Mouse (Mus musculus) B cell, adult 62 days (primary cell): ENCODE data around the gene Fam57a. TPM values are rescaled to one million over a fixed set of nuclear protein-coding genes. Genes with fewer than 3 reads are reported as not detected.

ENCODE experiments used
- total RNA-seq: library from RNA; stranded (reverse); gene quantifications from 4 replicates; pipeline ENCODE4 v1.2.4, GENCODE M21; 2023

Gene Fam57a
- 1.9 to 5.1 TPM (median 2.5 TPM) in 4 replicates for total RNA-seq

DNA sequence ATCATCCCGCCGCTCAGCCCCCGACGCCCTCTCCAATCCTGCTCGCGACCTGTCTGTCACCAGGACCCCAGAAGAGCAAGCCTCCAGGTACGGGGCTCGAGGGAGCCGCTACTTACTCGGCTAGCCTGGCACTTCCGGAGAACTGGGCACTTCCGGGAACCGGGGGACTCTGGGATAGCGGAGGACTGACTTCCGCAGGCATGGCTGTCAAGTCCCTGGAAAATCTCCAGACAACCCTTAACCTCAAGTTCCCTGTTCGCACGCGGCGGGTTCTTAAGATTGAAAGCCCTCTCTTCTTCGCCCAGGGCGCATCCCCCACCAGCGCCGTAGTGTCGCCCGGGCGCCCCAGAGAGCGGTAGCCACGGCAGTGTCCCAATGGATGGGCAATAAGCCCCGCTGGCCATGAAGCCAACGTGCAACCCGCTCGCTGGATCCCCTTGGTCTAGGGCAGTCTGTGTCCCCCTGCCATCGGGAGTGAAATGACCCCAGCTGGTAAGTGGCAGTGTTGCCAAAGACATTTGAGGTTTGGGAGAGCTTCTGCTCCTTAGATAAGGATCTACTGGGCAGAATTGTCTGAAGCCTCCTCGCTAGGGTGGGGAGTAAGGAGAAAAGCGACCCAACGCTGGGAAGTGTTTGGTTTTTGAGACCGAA is at the start of gene Fam57a, which contains the start of gene Vps53:
TSS of gene Fam57a (plus strand) at position 177 of the 651 bp plus-strand sequence.
TSS of gene Vps53 (minus strand) at position 153 of the 651 bp plus-strand sequence.

DNA sequence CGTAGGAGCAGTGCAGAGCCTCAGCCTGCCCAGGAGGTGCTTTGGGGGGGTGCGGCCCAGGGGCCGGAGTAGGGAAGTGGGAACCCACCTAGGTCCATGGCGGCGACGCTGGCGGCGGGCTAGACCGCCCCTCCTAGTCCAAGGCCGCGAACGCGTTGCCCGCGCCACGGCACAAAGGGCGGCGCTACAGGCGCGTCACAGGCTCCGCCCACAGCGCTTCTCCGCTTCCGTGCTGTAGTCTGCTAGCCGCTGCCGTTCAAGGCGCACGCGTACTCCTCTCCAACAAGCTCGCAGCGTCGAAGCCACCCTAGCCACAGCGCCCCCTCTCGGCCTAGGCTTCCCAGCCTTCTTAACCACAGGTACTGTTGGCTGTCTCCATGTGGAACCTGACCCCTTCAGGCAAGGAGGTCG is 37.9 kb downstream of the Fam57a start, which contains the start of the genes Dbil5 and Gemin4:
TSS of gene Dbil5 (plus strand) at position 219 of the 411 bp plus-strand sequence.
TSS of gene Gemin4 (minus strand) at position 275 of the 411 bp plus-strand sequence.

DNA sequence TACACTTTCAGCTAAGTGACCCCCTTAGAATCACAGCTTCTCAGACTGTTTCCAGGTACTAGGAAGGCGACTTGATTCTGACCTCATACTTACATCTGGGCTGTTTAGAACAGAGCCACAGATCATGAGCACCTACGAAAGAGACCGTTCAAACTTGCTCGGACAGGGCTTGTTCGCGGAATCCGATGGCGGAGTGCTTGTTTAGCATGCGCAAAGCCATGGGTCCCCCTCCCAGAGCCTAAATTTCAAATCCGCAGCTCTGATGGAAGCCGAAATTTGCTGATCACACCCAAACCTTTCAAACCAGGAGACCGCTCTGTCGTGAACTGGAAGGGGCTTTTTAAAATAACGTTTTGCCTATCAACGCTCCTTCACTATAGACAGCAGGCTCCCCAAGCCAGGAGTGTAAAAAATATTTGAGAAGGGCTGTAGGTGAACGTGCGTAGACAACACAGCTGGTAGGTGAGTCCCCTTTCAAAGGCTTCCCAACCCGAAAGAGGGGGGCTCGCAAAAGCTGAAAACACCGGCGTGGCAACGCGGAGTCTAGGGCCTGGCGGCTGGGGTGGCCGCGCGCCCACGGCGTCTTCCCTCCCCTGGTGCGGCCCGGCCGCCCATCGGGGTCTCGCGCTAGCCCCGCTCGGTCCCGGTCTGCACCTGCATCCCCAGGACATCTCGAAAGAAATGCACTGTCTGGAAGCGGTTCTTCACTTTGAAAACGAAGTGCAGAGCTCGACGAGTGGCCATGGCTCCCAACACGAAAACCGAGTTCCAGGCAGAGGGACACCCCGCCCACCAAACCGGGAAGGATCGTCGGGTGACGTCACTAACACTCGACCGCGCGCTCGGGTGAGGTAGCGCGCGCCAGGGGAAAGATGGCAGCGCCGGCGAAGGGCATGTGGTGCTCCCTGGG is 63.7 kb downstream of the Fam57a start, which contains the start of the genes Mrm3 and Glod4:
TSS of gene Mrm3 (plus strand) at position 815 of the 910 bp plus-strand sequence.
TSS of gene Glod4 (minus strand) at position 825 of the 910 bp plus-strand sequence.

Other genes starting within 250 kb of the Fam57a start
- gene Rph3al, start 241.2 kb upstream of the Fam57a start, total RNA-seq: 10.6 to 13.5 TPM (median 12.1 TPM) in 4 replicates
- 4.5 to 7.4 TPM (median 5.8 TPM) in 4 replicates for gene 1700016K19Rik, start 179.8 kb upstream of the Fam57a start, total RNA-seq
- gene Rflnb, start 151.9 kb upstream of the Fam57a start, total RNA-seq: 30.0 to 33.2 TPM (median 31.2 TPM) in 4 replicates
- 44.3 to 48.5 TPM (median 47.6 TPM) in 4 replicates for gene Vps53, start within 50 bp of the Fam57a start, total RNA-seq
- gene Dbil5, start 37.9 kb downstream of the Fam57a start, total RNA-seq: 2.6 TPM in 1 of 4 replicates, not detected in the others
- gene Gemin4, start 38.0 kb downstream of the Fam57a start, total RNA-seq: 6.2 to 9.9 TPM (median 7.1 TPM) in 4 replicates
- 12.4 to 14.3 TPM (median 13.8 TPM) in 4 replicates for gene Mrm3, start 64.0 kb downstream of the Fam57a start, total RNA-seq
- gene Glod4, start 64.1 kb downstream of the Fam57a start, total RNA-seq: 25.7 to 33.2 TPM (median 29.8 TPM) in 4 replicates
- 4.0 to 5.4 TPM (median 5.0 TPM) in 4 replicates for gene Nxn, start 219.5 kb downstream of the Fam57a start, total RNA-seq
- gene Timm22, start 227.3 kb downstream of the Fam57a start, total RNA-seq: 14.1 to 25.9 TPM (median 22.0 TPM) in 4 replicates